Comparison of ENCODE assay signal across 10 mouse cellular contexts in genomic region chr8:70634066-70634465, GRCm38 (mm10). TPM values are rescaled to one million over a fixed set of nuclear protein-coding genes. Genes with fewer than 3 reads are reported as not detected.
DNase-seq lines count a peak whose midpoint lies in the region; ATAC-seq and TF ChIP-seq lines count a peak whose summit lies in the region.
"Had no signal": no experiment of that assay in that cellular context is flagged by ENCODE, and none has a peak within 500 bp of the region (broad histone marks: within the 10 kb centered on the region; RNA-seq: fewer than 3 reads in every experiment).

No protein-coding gene starts in this region.

- DNase-seq in cerebellum, postnatal 10 days = peak; percentile 41 to 51
- peak; percentile 42 for DNase-seq in brain, embryonic 14.5 days (ENCODE audit: low read depth)
- peak; percentile 93 for DNase-seq in heart, postnatal 4 days
- DNase-seq in lung, postnatal 0 days (ENCODE audit: low spot score) = peak; percentile 67
- no peak for DNase-seq in right cerebral cortex, postnatal 4 days
- no peak for DNase-seq in spleen, postnatal 10 days (ENCODE audit: low spot score in 2 of 2)
- DNase-seq in frontal cortex, postnatal 36 days (ENCODE audit: low spot score in 2 of 2) = no peak
- DNase-seq: cerebellum, postnatal 25 days had no signal

- no peak for TF ChIP-seq CTCF in brain, embryonic 14.5 days (IDR thresholded peaks at IDR 0.05; ENCODE audit: borderline replicate concordance, extremely low read depth, insufficient read depth, insufficient read length)
- no peak for TF ChIP-seq CTCF in lung, postnatal 0 days (IDR thresholded peaks at IDR 0.05)

- no peak overlapping the region for H3K9ac ChIP-seq in lung, postnatal 0 days (replicated peaks; ENCODE audit: low read depth)

- no peak overlapping the region for H3K4me3 ChIP-seq in lung, postnatal 0 days (ENCODE audit: low read depth, low read length)

- no peaks in the 10 kb centered on the region for H3K27me3 ChIP-seq in lung, postnatal 0 days (replicated peaks; ENCODE audit: insufficient read depth, low read length)

- H3K27ac ChIP-seq in lung, postnatal 0 days (ENCODE audit: low read length) = no peak overlapping the region

- H3K36me3 ChIP-seq in lung, postnatal 0 days (ENCODE audit: insufficient read depth, low read length) = no peaks in the 10 kb centered on the region

- H3K4me1 ChIP-seq in lung, postnatal 0 days (ENCODE audit: insufficient read depth, low read depth, low read length) = peaks cover 11% of the 10 kb centered on the region; the same call in 1 of the 2 replicates

- H3K9me3 ChIP-seq in lung, postnatal 0 days (ENCODE audit: low read length) = no peaks in the 10 kb centered on the region

- ATAC-seq in cerebellum, adult (ENCODE audit: insufficient number of reproducible peaks, low FRiP score, low TSS enrichment) = no peak
- ATAC-seq in lung, postnatal 0 days = peak; percentile 39

- WGBS in lung, postnatal 0 days = 24% methylated on average over 6 of the region's 6 CpGs

- peak; percentile 79; the same call in 1 of the 2 replicates for TF ChIP-seq EP300 in lung, postnatal 0 days (IDR thresholded peaks at IDR 0.05)

- TF ChIP-seq POLR2A in brain, embryonic 14.5 days (IDR thresholded peaks at IDR 0.05; ENCODE audit: borderline replicate concordance, extremely low read depth, insufficient read depth, insufficient read length, poor library complexity, severe bottlenecking) = no peak

- no peak overlapping the region for H3K4me2 ChIP-seq in lung, postnatal 0 days (replicated peaks; ENCODE audit: low read depth, low read length)

RNA-seq across cellular contexts. Expression of gene Gdf15, which starts 1.8 kb away (rescaled TPM):
- polyA plus RNA-seq in brain, embryonic 14.5 days (2012; rRNA removed) = 0.23 and 0.26 TPM in 2 replicates
- 1 to 10 TPM; 2.7 to 3.5 TPM for total RNA-seq in heart, postnatal 4 days (2021)
- 1.3 and 2.3 TPM in 2 replicates for polyA plus RNA-seq in lung, postnatal 0 days (2015; fragmentation: Nextera tagmentation; extraction: Ambion mirVana)
- total RNA-seq: neutrophil, adult 5-6 weeks had no signal

RNA-seq across cellular contexts. Expression of gene Lrrc25, which starts 18.1 kb away (rescaled TPM):
- 1.4 TPM in 2 replicates for polyA plus RNA-seq in brain, embryonic 14.5 days (2012; rRNA removed)
- total RNA-seq in heart, postnatal 4 days (2021) = 1 to 10 TPM; 1.1 to 1.5 TPM
- 4.2 TPM in 2 replicates for polyA plus RNA-seq in lung, postnatal 0 days (2015; fragmentation: Nextera tagmentation; extraction: Ambion mirVana)

RNA-seq across cellular contexts. Expression of gene Ssbp4, which starts 25.4 kb away (rescaled TPM):
- polyA plus RNA-seq in brain, embryonic 14.5 days (2012; rRNA removed) = 202 and 236 TPM in 2 replicates
- 10 to 100 TPM; 73.8 to 78.5 TPM for total RNA-seq in heart, postnatal 4 days (2021)
- polyA plus RNA-seq in lung, postnatal 0 days (2015; fragmentation: Nextera tagmentation; extraction: Ambion mirVana) = 117 and 125 TPM in 2 replicates

RNA-seq across cellular contexts. Expression of gene Pgpep1, which starts 26.1 kb away (rescaled TPM):
- polyA plus RNA-seq in brain, embryonic 14.5 days (2012; rRNA removed) = 80.8 and 83.7 TPM in 2 replicates
- total RNA-seq in heart, postnatal 4 days (2021) = 10 to 100 TPM; 32.2 to 38.4 TPM
- polyA plus RNA-seq in lung, postnatal 0 days (2015; fragmentation: Nextera tagmentation; extraction: Ambion mirVana) = 32.9 and 34.4 TPM in 2 replicates

RNA-seq across cellular contexts. Expression of gene Lsm4, which starts 39.0 kb away (rescaled TPM):
- 159 and 208 TPM in 2 replicates for polyA plus RNA-seq in brain, embryonic 14.5 days (2012; rRNA removed)
- total RNA-seq in heart, postnatal 4 days (2021) = 100 to 1,000 TPM; 107 to 120 TPM
- polyA plus RNA-seq in lung, postnatal 0 days (2015; fragmentation: Nextera tagmentation; extraction: Ambion mirVana) = 95.9 and 104 TPM in 2 replicates

Comparison
In these comparisons a context has a peak if more than half of its experiments do, and no peak if none do; other contexts are left out.
1. DNase-seq: peak in cerebellum, postnatal 10 days (2 of 2), brain, embryonic 14.5 days (single experiment), heart, postnatal 4 days (single experiment) and lung, postnatal 0 days (single experiment); none in right cerebral cortex, postnatal 4 days (single experiment), spleen, postnatal 10 days (0 of 2) and frontal cortex, postnatal 36 days (0 of 2).